Mouse (Mus musculus) hindbrain, embryonic 10.5 days (tissue): Measurements from ENCODE around the gene Pnp. TPM values are rescaled to one million over a fixed set of nuclear protein-coding genes. Genes with fewer than 3 reads are reported as not detected.
"Not testable (repeated sequence)": the region's sequence is repeated elsewhere in the genome, so short reads cannot be mapped to it uniquely, and the experiment has no call there.

ENCODE experiments used
- DNase-seq: peaks from one replicate; pipeline ENCODE4 v3.0.0-alpha.2; 2017; ENCODE audit warnings: low spot score
- H3K27ac ChIP-seq: fragments of 300-500 bp; sonication (generic); 2 replicates; pipeline ENCODE4 v1.5.1; 2016; ENCODE audit warnings: mild to moderate bottlenecking, moderate library complexity
- H3K27me3 ChIP-seq: fragments of 300-500 bp; sonication (generic); 2 replicates; pipeline ENCODE4 v1.6.1; 2016; ENCODE audit warnings: mild to moderate bottlenecking; ENCODE audit not compliant: poor library complexity, insufficient read depth, severe bottlenecking
- H3K36me3 ChIP-seq: fragments of 300-500 bp; sonication (generic); 2 replicates; pipeline ENCODE4 v1.6.1; 2016; ENCODE audit warnings: mild to moderate bottlenecking, moderate library complexity
- H3K4me1 ChIP-seq: fragments of 300-500 bp; sonication (generic); replicated peaks from 2 replicates; pipeline ENCODE4 v1.6.1; 2016; ENCODE audit warnings: mild to moderate bottlenecking
- H3K4me3 ChIP-seq: fragments of 300-500 bp; sonication (generic); 2 replicates; pipeline ENCODE4 v1.5.1; 2016; ENCODE audit warnings: mild to moderate bottlenecking, moderate library complexity
- H3K9me3 ChIP-seq: fragments of 300-500 bp; sonication (generic); 2 replicates; pipeline ENCODE4 v1.6.1; 2016; ENCODE audit warnings: mild to moderate bottlenecking, moderate library complexity
- WGBS: fragments of 180-500 bp; shearing (Covaris S2); methylation state at CpG from one replicate; pipeline ENCODE4 v1.1.7; 2016; 5-methylcytosine and 5-hydroxymethylcytosine counted together
- polyA plus RNA-seq: library from polyadenylated mRNA; unstranded; fragments of >200 nt; fragmentation: Nextera tagmentation; extraction: Ambion mirVana; gene quantifications from 2 replicates; pipeline ENCODE4 v1.2.1, GENCODE M21; 2016

Pnp gene
- polyA plus RNA-seq = 72.3 and 83.2 TPM in 2 replicates

GRCm38 (mm10) chr14:50930754-50931492, at the start of gene Pnp, which contains the start of gene Pip4p1:
Pnp (plus strand) TSS chr14:50931082.
Pip4p1 (minus strand) TSS chr14:50930856.
- under 1% methylated on average over 67 of the region's 68 CpGs for WGBS
- peaks cover 37% of the 10 kb centered on the region for H3K36me3 ChIP-seq
- peak within 1 kb of the TSS; percentile 95 for H3K27ac ChIP-seq
- H3K27me3 ChIP-seq = no peaks in the 10 kb centered on the region
- H3K4me1 ChIP-seq = peaks cover 36% of the 10 kb centered on the region
- H3K4me3 ChIP-seq = peak within 1 kb of the TSS; percentile 89
- peak; percentile 98 for DNase-seq
- H3K9me3 ChIP-seq = no peaks in the 10 kb centered on the region

GRCm38 (mm10) chr14:50891621-50892020, 39.3 kb upstream of the Pnp start:
- H3K27ac ChIP-seq = no peak overlapping the region
- peaks cover 16% of the 10 kb centered on the region for H3K27me3 ChIP-seq
- 0 out of 2 replicates have a peak, but pooled peaks cover 3% of the 10 kb centered on the region for H3K9me3 ChIP-seq
- no peak overlapping the region for H3K4me3 ChIP-seq
- H3K4me1 ChIP-seq = peaks cover 9% of the 10 kb centered on the region
- H3K36me3 ChIP-seq = no peaks in the 10 kb centered on the region
- 91% methylated on average over 8 of the region's 8 CpGs for WGBS
- DNase-seq = no peak

- H3K9me3 ChIP-seq = 0 out of 2 replicates have a peak, but pooled peaks cover 3% of the 10 kb centered on the region
- H3K36me3 ChIP-seq = no peaks in the 10 kb centered on the region
- no peak overlapping the region for H3K4me3 ChIP-seq
- peaks cover 14% of the 10 kb centered on the region for H3K4me1 ChIP-seq
- WGBS = 86% methylated on average over 7 of the region's 7 CpGs
- H3K27ac ChIP-seq = no peak overlapping the region
- peaks cover 21% of the 10 kb centered on the region for H3K27me3 ChIP-seq
- no peak for DNase-seq
Observed at GRCm38 (mm10) chr14:50892091-50892490, 38.8 kb upstream of the Pnp start.

- Histone ChIP-seq H3K4me1 (peaks cover 16% of the 10 kb centered on the region), H3K27ac (no peak overlapping the region), H3K27me3 (peaks cover 28% of the 10 kb centered on the region), H3K9me3 (0 out of 2 replicates have a peak, but pooled peaks cover 3% of the 10 kb centered on the region), H3K4me3 (no peak overlapping the region), H3K36me3 (no peaks in the 10 kb centered on the region)
- WGBS = 89% methylated on average over 22 of the region's 22 CpGs
- DNase-seq = no peak
Observed at GRCm38 (mm10) chr14:50892541-50893459, 38.1 kb upstream of the Pnp start.

GRCm38 (mm10) chr14:50895407-50895806, 35.5 kb upstream of the Pnp start:
- Histone ChIP-seq H3K9me3 (0 out of 2 replicates have a peak, but pooled peaks cover 3% of the 10 kb centered on the region), H3K4me1 (peaks cover 16% of the 10 kb centered on the region), H3K36me3 (no peaks in the 10 kb centered on the region), H3K4me3 (no peak overlapping the region), H3K27ac (no peak overlapping the region), H3K27me3 (peaks cover 30% of the 10 kb centered on the region)
- DNase-seq = no peak

GRCm38 (mm10) chr14:50895985-50896746, 34.7 kb upstream of the Pnp start:
- WGBS = 19% methylated on average over 19 of the region's 19 CpGs
- H3K27me3 ChIP-seq = peaks cover 30% of the 10 kb centered on the region
- no peaks in the 10 kb centered on the region for H3K36me3 ChIP-seq
- DNase-seq = peak; percentile 42
- peak overlapping the region; percentile 75; the same call in 1 of the 2 replicates for H3K27ac ChIP-seq
- H3K9me3 ChIP-seq = 0 out of 2 replicates have a peak, but pooled peaks cover 3% of the 10 kb centered on the region
- H3K4me3 ChIP-seq = peak overlapping the region; percentile 58
- peaks cover 16% of the 10 kb centered on the region for H3K4me1 ChIP-seq

GRCm38 (mm10) chr14:50896747-50897373, 34.0 kb upstream of the Pnp start:
- 17% methylated on average over 23 of the region's 23 CpGs for WGBS
- peak; percentile 28 for DNase-seq
- H3K9me3 ChIP-seq = no peaks in the 10 kb centered on the region
- peaks cover 16% of the 10 kb centered on the region for H3K4me1 ChIP-seq
- peaks cover 30% of the 10 kb centered on the region for H3K27me3 ChIP-seq
- H3K36me3 ChIP-seq = no peaks in the 10 kb centered on the region
- H3K27ac ChIP-seq = 0 out of 2 replicates have a peak overlapping the region, but pooled peaks have one; percentile 75
- peak overlapping the region; percentile 58 for H3K4me3 ChIP-seq

GRCm38 (mm10) chr14:50897374-50897765, 33.5 kb upstream of the Pnp start, which contains the start of gene Klhl33:
Klhl33 (minus strand) TSS chr14:50897507.
- H3K36me3 ChIP-seq = no peaks in the 10 kb centered on the region
- DNase-seq = peak; percentile 3
- peak within 1 kb of the TSS; percentile 75; the same call in 1 of the 2 replicates for H3K27ac ChIP-seq
- no peaks in the 10 kb centered on the region for H3K9me3 ChIP-seq
- WGBS = 54% methylated on average over 7 of the region's 7 CpGs
- peak within 1 kb of the TSS; percentile 58 for H3K4me3 ChIP-seq
- peaks cover 16% of the 10 kb centered on the region for H3K4me1 ChIP-seq
- H3K27me3 ChIP-seq = peaks cover 30% of the 10 kb centered on the region

- WGBS = 94% methylated on average over 2 of the region's 2 CpGs
- not testable (repeated sequence) for DNase-seq, H3K27ac ChIP-seq, H3K36me3 ChIP-seq, H3K9me3 ChIP-seq, H3K4me3 ChIP-seq
- Histone ChIP-seq H3K4me1 (peaks cover 16% of the 10 kb centered on the region), H3K27me3 (peaks cover 30% of the 10 kb centered on the region)
Observed at GRCm38 (mm10) chr14:50897992-50898391, 32.9 kb upstream of the Pnp start.

- Histone ChIP-seq H3K27ac (peak overlapping the region; percentile 77), H3K36me3 (no peaks in the 10 kb centered on the region)
- WGBS = 2% methylated on average over 26 of the region's 26 CpGs
Observed at GRCm38 (mm10) chr14:50903973-50904827, 26.7 kb upstream of the Pnp start.

GRCm38 (mm10) chr14:50904828-50905129, 26.1 kb upstream of the Pnp start:
- no peak for DNase-seq
- H3K9me3 ChIP-seq = no peaks in the 10 kb centered on the region
- H3K36me3 ChIP-seq = no peaks in the 10 kb centered on the region
- no peaks in the 10 kb centered on the region for H3K27me3 ChIP-seq
- peaks cover 6% of the 10 kb centered on the region; the same call in 1 of the 2 replicates for H3K4me1 ChIP-seq
- no peak overlapping the region for H3K27ac ChIP-seq
- WGBS = 80% methylated on average over 4 of the region's 4 CpGs
- H3K4me3 ChIP-seq = no peak overlapping the region

More at GRCm38 (mm10) chr14:50903973-50904827, 26.7 kb upstream of the Pnp start:
- Histone ChIP-seq H3K27me3 (no peaks in the 10 kb centered on the region), H3K4me3 (peak overlapping the region; percentile 58), H3K4me1 (peaks cover 6% of the 10 kb centered on the region; the same call in 1 of the 2 replicates), H3K9me3 (no peaks in the 10 kb centered on the region)
- peak; percentile 66 for DNase-seq
